Mouse (Mus musculus): ENCODE measurements around the gene Rbm34.

DNA sequence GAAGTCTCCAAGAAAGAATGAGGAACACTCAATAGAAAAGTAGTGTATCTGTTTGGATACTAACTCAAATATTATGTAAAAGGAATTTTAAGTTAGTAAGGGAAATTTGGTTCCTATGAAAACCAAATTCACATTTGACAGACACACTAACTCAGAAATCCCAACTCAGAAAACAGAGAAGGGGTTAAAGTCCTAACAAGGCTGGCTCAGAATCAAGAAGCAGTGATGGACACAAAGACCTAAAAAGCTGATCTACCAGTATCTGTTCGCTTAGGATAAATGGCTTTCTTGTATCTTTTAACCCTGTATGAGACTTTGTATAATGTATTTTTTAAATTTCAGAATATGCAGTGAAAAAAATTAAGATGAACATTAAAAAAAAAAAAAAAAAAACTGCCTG, 1.3 kb downstream of the Rbm34 start:
- TF ChIP-seq GATA1 (IDR thresholded peaks at IDR 0.05; ENCODE audit: borderline replicate concordance, low read length) (no peak), FLI1 (IDR thresholded peaks at IDR 0.05; ENCODE audit: low read length) (no peak)
